Mouse (Mus musculus) CH12.LX (cell line): Measurements from ENCODE around the gene Tgm3. TPM values are rescaled to one million over a fixed set of nuclear protein-coding genes. Genes with fewer than 3 reads are reported as not detected.

Experiments used
- DNase-seq: peaks from one replicate; pipeline ENCODE4 v3.0.0-alpha.2; 2013; ENCODE audit errors: extremely low read depth
- H3K27ac ChIP-seq: 2 replicates; pipeline ENCODE4 v1.5.1; 2012; ENCODE audit warnings: low read depth, mild to moderate bottlenecking, control low read depth, moderate library complexity; ENCODE audit not compliant: insufficient read depth
- H3K27me3 ChIP-seq: replicated peaks from 2 replicates; pipeline ENCODE3; 2012; ENCODE audit warnings: inconsistent platforms
- H3K36me3 ChIP-seq, 2 experiments: replicated peaks in 1 of 2; 2 replicates each; pipeline versions ENCODE3 to v1.6.1; 2012; ENCODE audit warnings: inconsistent platforms in 1 of 2, low read length in 1 of 2, mild to moderate bottlenecking in 1 of 2, mixed read lengths in 1 of 2, moderate library complexity in 1 of 2; ENCODE audit not compliant: control insufficient read depth in 1 of 2, insufficient read depth in 1 of 2
- H3K4me1 ChIP-seq, 2 experiments: 2 replicates each; pipeline ENCODE4 v1.6.1; 2012; ENCODE audit warnings: inconsistent platforms in 1 of 2, moderate library complexity in 1 of 2; ENCODE audit not compliant: insufficient read depth in 2 of 2, control insufficient read depth in 1 of 2
- H3K4me2 ChIP-seq: 2 replicates; pipeline ENCODE4 v1.6.1; 2012; ENCODE audit warnings: low read depth, mild to moderate bottlenecking, control low read depth; ENCODE audit not compliant: poor library complexity, insufficient read depth, severe bottlenecking
- H3K4me3 ChIP-seq, 3 experiments: fragments of 150-350 bp in 1 of 3; sonication (generic) in 1 of 3; replicated peaks in 1 of 3; 2 replicates each; pipeline versions ENCODE3 to v1.5.1; 2011 to 2012; ENCODE audit warnings: low read depth in 2 of 3, low read length in 2 of 3, mild to moderate bottlenecking in 2 of 3, moderate library complexity in 2 of 3, control low read depth in 1 of 3, improper control_type of control experiment in 1 of 3, inconsistent platforms in 1 of 3, mixed read lengths in 1 of 3; ENCODE audit not compliant: poor library complexity in 1 of 3
- H3K79me2 ChIP-seq: replicated peaks from 2 replicates; pipeline ENCODE4 v1.6.1; 2012; ENCODE audit warnings: mild to moderate bottlenecking, moderate library complexity; ENCODE audit not compliant: control insufficient read depth, poor library complexity, insufficient read depth, severe bottlenecking; ENCODE audit errors: extremely low read depth
- H3K9ac ChIP-seq: 2 replicates; pipeline ENCODE4 v1.6.1; 2012; ENCODE audit warnings: low read depth, mild to moderate bottlenecking, control low read depth, moderate library complexity; ENCODE audit not compliant: insufficient read depth
- H3K9me3 ChIP-seq: replicated peaks from 2 replicates; pipeline ENCODE3; 2012; ENCODE audit warnings: low read length, inconsistent platforms, mixed read lengths
- CHD1 ChIP-seq: IDR thresholded peaks from 2 replicates; pipeline ENCODE4 v1.6.1; 2012; ENCODE audit warnings: low read depth, low read length, improper control_type of control experiment, inconsistent platforms
- CTCF ChIP-seq, 2 experiments: IDR thresholded peaks in 1 of 2; conservative IDR thresholded peaks in 1 of 2; 2 replicates each; pipeline ENCODE4 v1.5.1; 2011 to 2012; ENCODE audit warnings: low read depth in 2 of 2, low read length in 2 of 2, improper control_type of control experiment in 1 of 2, inconsistent platforms in 1 of 2, mild to moderate bottlenecking in 1 of 2, moderate library complexity in 1 of 2
- ELF1 ChIP-seq: IDR thresholded peaks from 2 replicates; pipeline ENCODE4 v1.6.1; 2014; ENCODE audit warnings: low read depth, mild to moderate bottlenecking, inconsistent platforms, low read length, improper control_type of control experiment
- HCFC1 ChIP-seq: IDR thresholded peaks from 2 replicates; pipeline ENCODE4 v1.6.1; 2012; ENCODE audit warnings: low read depth, mild to moderate bottlenecking, inconsistent platforms, low read length, improper control_type of control experiment
- JUN ChIP-seq: IDR thresholded peaks from 2 replicates; pipeline ENCODE4 v1.6.1; 2011; ENCODE audit warnings: low read depth, mild to moderate bottlenecking, low read length, improper control_type of control experiment, moderate library complexity; ENCODE audit not compliant: insufficient read depth
- JUND ChIP-seq: conservative IDR thresholded peaks from 2 replicates; pipeline ENCODE4 v1.6.1; 2011; ENCODE audit warnings: low read depth, low read length, improper control_type of control experiment
- MAFK ChIP-seq: IDR thresholded peaks from 2 replicates; pipeline ENCODE4 v1.6.1; 2011; ENCODE audit warnings: low read length, improper control_type of control experiment; ENCODE audit not compliant: insufficient replicate concordance
- MEF2A ChIP-seq: IDR thresholded peaks from 2 replicates; pipeline ENCODE4 v1.6.1; 2014; ENCODE audit warnings: low read depth, mild to moderate bottlenecking, inconsistent platforms, low read length, improper control_type of control experiment, borderline replicate concordance
- MXI1 ChIP-seq: IDR thresholded peaks from 2 replicates; pipeline ENCODE4 v1.6.1; 2011; ENCODE audit warnings: mild to moderate bottlenecking, low read depth, low read length, improper control_type of control experiment
- MYC ChIP-seq: IDR thresholded peaks from 2 replicates; pipeline ENCODE4 v1.6.1; 2011; ENCODE audit warnings: low read depth, mild to moderate bottlenecking, improper control_type of control experiment, low read length
- NRF1 ChIP-seq: IDR thresholded peaks from 2 replicates; pipeline ENCODE4 v1.6.1; 2014; ENCODE audit warnings: low read depth, mild to moderate bottlenecking, inconsistent platforms, low read length, improper control_type of control experiment, moderate library complexity
- PAX5 ChIP-seq: IDR thresholded peaks from 2 replicates; pipeline ENCODE4 v1.6.1; 2012; ENCODE audit warnings: low read length, inconsistent platforms, mixed read lengths
- RAD21 ChIP-seq: IDR thresholded peaks from 2 replicates; pipeline ENCODE4 v1.6.1; 2011; ENCODE audit warnings: low read depth, mild to moderate bottlenecking, low read length, improper control_type of control experiment, moderate library complexity
- SMC3 ChIP-seq: IDR thresholded peaks from 2 replicates; pipeline ENCODE4 v1.6.1; 2011; ENCODE audit warnings: low read depth, low read length, improper control_type of control experiment
- TCF12 ChIP-seq: IDR thresholded peaks from 2 replicates; pipeline ENCODE4 v1.6.1; 2014; ENCODE audit warnings: low read depth, mild to moderate bottlenecking, inconsistent platforms, low read length, improper control_type of control experiment
- UBTF ChIP-seq: IDR thresholded peaks from 2 replicates; pipeline ENCODE4 v1.6.1; 2012; ENCODE audit warnings: low read depth, mild to moderate bottlenecking, inconsistent platforms, low read length, improper control_type of control experiment, moderate library complexity
- ZKSCAN1 ChIP-seq: IDR thresholded peaks from 2 replicates; pipeline ENCODE4 v1.6.1; 2012; ENCODE audit warnings: low read depth, inconsistent platforms, low read length, improper control_type of control experiment, borderline replicate concordance
- ZMIZ1 ChIP-seq: IDR thresholded peaks from 2 replicates; pipeline ENCODE4 v1.6.1; 2012; ENCODE audit warnings: low read depth, mild to moderate bottlenecking, inconsistent platforms, low read length, improper control_type of control experiment
- ZNF384 ChIP-seq: IDR thresholded peaks from 2 replicates; pipeline ENCODE4 v1.6.1; 2012; ENCODE audit warnings: low read depth, low read length, improper control_type of control experiment, inconsistent platforms
- dilution Hi-C: fragments of 300-500 bp; cut with MboI; formaldehyde crosslinking; loops from 2 replicates; pipeline ENCODE4 v1.14.3; 2020; ENCODE audit warnings: low sequenced_read_pairs; ENCODE audit not compliant: extremely low pct_unique_long_range_greater_than_20kb, extremely low pct_ligation_motif_present
- in situ Hi-C: fragments of 300-500 bp; cut with MboI; formaldehyde crosslinking; loops from 3 replicates; pipeline ENCODE4 v1.14.3; 2019; ENCODE audit warnings: low sequenced_read_pairs, low pct_ligation_motif_present, low pct_unique_long_range_greater_than_20kb, mixed read lengths
- polyA plus RNA-seq: library from polyadenylated mRNA; unstranded; fragments of >175 nt; gene quantifications from 2 replicates; pipeline ENCODE4 v1.2.1, GENCODE M21; 2012; ENCODE audit warnings: low read depth; ENCODE audit not compliant: insufficient read length
- total RNA-seq, 2 experiments: library from RNA; depleted of rRNA; stranded (reverse); fragments of 300-350 nt in 1 of 2; fragments of >200 nt in 1 of 2; gene quantifications; 2 replicates each; pipeline ENCODE4 v1.2.3; 2012 to 2014

The Tgm3 gene
- total and polyA plus RNA-seq, 3 experiments: not detected

GRCm38 (mm10) chr2:129994468-129994867, 17.7 kb upstream of the Tgm3 start:
- in situ Hi-C loops: no loop called here
- Histone ChIP-seq H3K79me2 (no peaks in the 10 kb centered on the region), H3K4me1 (peaks cover 0 to 14% of the 10 kb centered on the region in 2 experiments; a peak in 2 of 4 replicates), H3K4me3 (no peak overlapping the region), H3K36me3 (no peaks in the 10 kb centered on the region), H3K9ac (no peak overlapping the region), H3K4me2 (no peak overlapping the region), H3K27me3 (peaks cover 9% of the 10 kb centered on the region), H3K9me3 (no peaks in the 10 kb centered on the region), H3K27ac (no peak overlapping the region)
- dilution Hi-C loops: no loop called here
- DNase-seq: no peak
- TF ChIP-seq ZNF384 (no peak), SMC3 (no peak), RAD21 (no peak), MEF2A (no peak), ZKSCAN1 (no peak), MAFK (no peak), PAX5 (no peak), ELF1 (no peak), CTCF (conservative IDR thresholded peaks at IDR 0.05 in 1 of 2, IDR thresholded peaks at IDR 0.05 in 1 of 2; ENCODE audit: low read depth in 2 of 2, low read length in 2 of 2) (no peak), CHD1 (no peak), HCFC1 (no peak), ZMIZ1 (no peak), MYC (no peak)
- TF ChIP-seq, all 38 proteins: peak for 0

- dilution Hi-C loops (no loop called here), in situ Hi-C loops (no loop called here)
- DNase-seq: no peak
- no peaks in the 10 kb centered on the region for H3K36me3 ChIP-seq
- H3K27me3 ChIP-seq: peaks cover 22% of the 10 kb centered on the region
- TF ChIP-seq MYC (no peak), SMC3 (no peak), NRF1 (no peak), TCF12 (no peak), JUND (no peak), JUN (no peak), RAD21 (no peak), ZNF384 (no peak), MXI1 (no peak), HCFC1 (no peak), ZMIZ1 (no peak), UBTF (no peak)
- no peak overlapping the region for H3K27ac ChIP-seq
- H3K9ac ChIP-seq: no peak overlapping the region
- no peaks in the 10 kb centered on the region for H3K9me3 ChIP-seq
- H3K4me3 ChIP-seq: no peak overlapping the region
- no peak overlapping the region for H3K4me2 ChIP-seq
- no peaks in the 10 kb centered on the region for H3K79me2 ChIP-seq
- peaks cover 0 to 14% of the 10 kb centered on the region in 2 experiments; a peak in 2 of 4 replicates for H3K4me1 ChIP-seq
These were observed 13.7 kb upstream of the Tgm3 start for GRCm38 (mm10) chr2:129998476-129998875.
